Mouse (Mus musculus): ENCODE measurements around the gene Egfr. TPM values are rescaled to one million over a fixed set of nuclear protein-coding genes. Genes with fewer than 3 reads are reported as not detected.
A peak's percentile ranks its signal among the peaks of the same experiment; 100 is the strongest.

Egfr gene
- polyA plus RNA-seq (2016; fragmentation: Nextera tagmentation; extraction: Ambion mirVana) = 2.4 and 3.0 TPM in 2 replicates

DNA sequence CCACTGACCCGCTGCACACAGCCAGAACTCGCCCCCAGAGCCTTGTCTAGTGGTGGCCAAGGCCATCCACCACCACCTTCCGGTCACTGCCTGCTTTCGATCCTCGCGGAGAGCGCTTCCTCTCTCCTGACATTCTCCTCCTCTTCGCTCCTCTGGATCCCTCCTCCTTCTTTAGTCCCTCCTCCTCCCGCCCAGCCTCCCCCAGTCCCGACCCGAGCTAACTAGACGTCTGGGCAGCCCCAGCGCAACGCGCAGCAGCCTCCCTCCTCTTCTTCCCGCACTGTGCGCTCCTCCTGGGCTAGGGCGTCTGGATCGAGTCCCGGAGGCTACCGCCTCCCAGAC is at the start of gene Egfr:
TSS of gene Egfr (plus strand) at position 197 of the 342 bp plus-strand sequence.
- peaks cover 47% of the 10 kb centered on the region for H3K27me3 ChIP-seq (ENCODE audit: low read depth, poor library complexity, severe bottlenecking)
- H3K4me1 ChIP-seq = peaks cover 18% of the 10 kb centered on the region
- H3K36me3 ChIP-seq = no peaks in the 10 kb centered on the region
- DNase-seq (ENCODE audit: low spot score) = no peak
- no peaks in the 10 kb centered on the region for H3K9me3 ChIP-seq (replicated peaks)
- 0% methylated on average over 21 of the region's 21 CpGs for WGBS
- peak within 1 kb of the TSS; percentile 56 for H3K27ac ChIP-seq
- H3K4me3 ChIP-seq = peak within 1 kb of the TSS; percentile 63

DNA sequence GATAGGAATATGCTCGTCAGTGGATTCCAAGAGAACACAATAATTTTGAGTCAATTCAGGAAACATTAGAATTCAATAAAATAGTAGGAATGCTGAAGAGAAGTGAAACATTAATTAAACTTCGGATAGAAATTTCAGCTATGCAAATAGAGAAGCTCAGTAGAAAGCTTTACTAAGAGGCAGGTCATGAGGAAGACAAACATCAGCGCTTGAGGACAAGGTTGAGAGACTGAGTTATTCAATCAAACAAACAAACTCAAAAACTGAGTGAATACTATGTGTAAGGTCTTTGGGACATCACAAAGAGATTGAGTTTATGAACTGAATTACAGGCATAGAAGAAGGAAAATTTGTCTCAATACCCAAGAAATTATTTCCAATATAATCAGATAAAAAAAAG is 48.8 kb upstream of the Egfr start:
- Histone ChIP-seq H3K4me1 (no peaks in the 10 kb centered on the region), H3K36me3 (no peaks in the 10 kb centered on the region), H3K4me3 (no peak overlapping the region), H3K27ac (no peak overlapping the region), H3K27me3 (ENCODE audit: low read depth, poor library complexity, severe bottlenecking) (no peaks in the 10 kb centered on the region), H3K9me3 (replicated peaks) (no peaks in the 10 kb centered on the region)
- no peak for DNase-seq (ENCODE audit: low spot score)
- WGBS = 92% methylated on average over 3 of the region's 3 CpGs

DNA sequence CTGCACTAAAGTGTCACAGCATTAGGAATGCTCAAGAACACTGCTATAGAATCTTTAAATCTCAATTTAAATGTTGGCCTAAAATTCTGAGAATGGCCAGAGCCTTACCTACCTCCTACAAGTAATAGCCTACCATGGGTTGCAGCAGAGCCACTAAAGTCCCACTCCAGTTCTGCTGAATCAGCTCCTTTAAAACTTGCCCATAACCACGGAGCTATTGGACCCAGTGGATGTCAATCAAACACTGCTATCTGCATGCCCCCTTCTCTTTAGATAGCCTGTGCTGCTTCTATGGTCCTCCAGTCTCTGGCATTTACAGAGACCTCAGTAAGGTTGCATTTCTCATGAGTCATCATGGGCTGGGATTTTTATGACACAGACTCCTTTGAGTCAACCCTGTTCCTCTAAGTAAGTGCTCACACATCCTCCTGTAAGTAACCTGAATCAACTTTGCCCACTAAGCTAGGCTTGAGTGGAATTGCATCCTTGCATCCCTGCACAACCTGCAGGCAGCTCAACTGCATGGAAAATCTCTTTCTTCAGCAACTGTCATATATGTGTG is 16.8 kb upstream of the Egfr start:
- Histone ChIP-seq H3K27me3 (ENCODE audit: low read depth, poor library complexity, severe bottlenecking) (no peaks in the 10 kb centered on the region), H3K36me3 (no peaks in the 10 kb centered on the region), H3K4me3 (no peak overlapping the region), H3K9me3 (replicated peaks) (no peaks in the 10 kb centered on the region), H3K27ac (no peak overlapping the region), H3K4me1 (no peaks in the 10 kb centered on the region)
- no peak for DNase-seq (ENCODE audit: low spot score)
- WGBS = 68% methylated on average over 1 of the region's 1 CpGs

DNA sequence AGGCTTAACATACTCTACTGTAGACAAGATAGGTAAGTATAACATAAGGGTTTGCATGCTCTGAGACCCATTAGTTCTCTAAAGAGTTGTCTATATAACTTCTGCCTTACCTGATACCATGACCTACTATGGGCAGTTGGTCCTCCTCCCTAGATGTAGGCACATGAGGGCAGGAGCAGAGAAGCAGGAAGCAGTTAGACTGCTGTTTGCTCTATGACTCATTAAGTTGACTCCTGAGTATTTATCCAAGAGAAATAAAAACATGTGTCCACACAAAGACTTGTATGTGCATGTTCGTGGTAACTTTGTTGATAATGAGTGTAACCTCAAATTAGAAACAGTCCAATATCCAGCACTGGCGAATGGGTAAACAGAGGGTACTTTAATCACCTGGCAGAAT is 14.7 kb upstream of the Egfr start:
- Histone ChIP-seq H3K4me1 (no peaks in the 10 kb centered on the region), H3K9me3 (replicated peaks) (no peaks in the 10 kb centered on the region), H3K36me3 (no peaks in the 10 kb centered on the region), H3K27me3 (ENCODE audit: low read depth, poor library complexity, severe bottlenecking) (no peaks in the 10 kb centered on the region), H3K27ac (no peak overlapping the region), H3K4me3 (no peak overlapping the region)
- WGBS = 80% methylated on average over 2 of the region's 2 CpGs
- no peak for DNase-seq (ENCODE audit: low spot score)

DNA sequence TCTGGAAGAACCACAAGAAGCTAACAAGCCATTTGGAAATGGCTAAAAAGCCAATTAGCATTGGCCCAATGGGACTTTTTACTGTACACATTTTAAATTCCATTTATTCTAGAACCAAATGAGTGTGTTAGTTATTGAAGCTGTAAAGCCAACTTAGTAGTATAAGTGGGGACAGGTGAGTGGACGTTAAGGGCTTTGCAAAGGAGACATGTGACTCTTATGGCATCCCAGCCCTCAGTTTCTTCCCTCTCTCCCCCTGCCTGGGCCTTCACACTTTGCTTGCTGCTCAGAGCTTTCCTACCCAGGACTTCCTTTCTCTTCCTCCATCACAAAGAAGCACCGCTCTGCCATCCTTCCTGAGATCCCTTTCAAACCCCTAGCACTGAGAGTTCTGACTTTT is 13.3 kb upstream of the Egfr start:
- Histone ChIP-seq H3K36me3 (no peaks in the 10 kb centered on the region), H3K27ac (no peak overlapping the region), H3K27me3 (ENCODE audit: low read depth, poor library complexity, severe bottlenecking) (no peaks in the 10 kb centered on the region), H3K4me1 (no peaks in the 10 kb centered on the region), H3K9me3 (replicated peaks) (no peaks in the 10 kb centered on the region), H3K4me3 (no peak overlapping the region)
- no peak for DNase-seq (ENCODE audit: low spot score)
- 71% methylated on average over 2 of the region's 2 CpGs for WGBS

DNA sequence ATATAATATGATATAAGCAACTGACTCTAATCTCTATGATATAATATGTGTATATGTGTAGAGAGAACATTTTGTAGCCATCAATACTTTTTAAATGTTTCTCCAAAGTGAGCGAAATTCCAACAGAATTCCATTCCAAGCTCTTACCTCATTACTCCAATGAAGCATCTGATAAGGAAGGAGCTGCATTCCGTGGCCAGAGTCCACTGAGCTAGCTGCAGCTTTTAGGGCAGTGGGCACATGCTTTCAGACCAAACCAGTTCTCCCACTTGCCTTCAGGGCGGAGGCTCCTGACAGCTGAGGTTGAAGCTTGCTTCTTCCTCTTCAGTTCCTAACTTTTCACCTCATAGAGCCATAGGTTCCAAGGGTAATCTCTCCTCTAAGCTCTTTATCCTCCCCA is 12.8 kb upstream of the Egfr start:
- no peaks in the 10 kb centered on the region for H3K4me1 ChIP-seq
- H3K4me3 ChIP-seq = no peak overlapping the region
- no peaks in the 10 kb centered on the region for H3K27me3 ChIP-seq (ENCODE audit: low read depth, poor library complexity, severe bottlenecking)
- no peaks in the 10 kb centered on the region for H3K36me3 ChIP-seq
- DNase-seq (ENCODE audit: low spot score) = no peak
- 73% methylated on average over 3 of the region's 3 CpGs for WGBS
- H3K27ac ChIP-seq = no peak overlapping the region
- no peaks in the 10 kb centered on the region for H3K9me3 ChIP-seq (replicated peaks)

DNA sequence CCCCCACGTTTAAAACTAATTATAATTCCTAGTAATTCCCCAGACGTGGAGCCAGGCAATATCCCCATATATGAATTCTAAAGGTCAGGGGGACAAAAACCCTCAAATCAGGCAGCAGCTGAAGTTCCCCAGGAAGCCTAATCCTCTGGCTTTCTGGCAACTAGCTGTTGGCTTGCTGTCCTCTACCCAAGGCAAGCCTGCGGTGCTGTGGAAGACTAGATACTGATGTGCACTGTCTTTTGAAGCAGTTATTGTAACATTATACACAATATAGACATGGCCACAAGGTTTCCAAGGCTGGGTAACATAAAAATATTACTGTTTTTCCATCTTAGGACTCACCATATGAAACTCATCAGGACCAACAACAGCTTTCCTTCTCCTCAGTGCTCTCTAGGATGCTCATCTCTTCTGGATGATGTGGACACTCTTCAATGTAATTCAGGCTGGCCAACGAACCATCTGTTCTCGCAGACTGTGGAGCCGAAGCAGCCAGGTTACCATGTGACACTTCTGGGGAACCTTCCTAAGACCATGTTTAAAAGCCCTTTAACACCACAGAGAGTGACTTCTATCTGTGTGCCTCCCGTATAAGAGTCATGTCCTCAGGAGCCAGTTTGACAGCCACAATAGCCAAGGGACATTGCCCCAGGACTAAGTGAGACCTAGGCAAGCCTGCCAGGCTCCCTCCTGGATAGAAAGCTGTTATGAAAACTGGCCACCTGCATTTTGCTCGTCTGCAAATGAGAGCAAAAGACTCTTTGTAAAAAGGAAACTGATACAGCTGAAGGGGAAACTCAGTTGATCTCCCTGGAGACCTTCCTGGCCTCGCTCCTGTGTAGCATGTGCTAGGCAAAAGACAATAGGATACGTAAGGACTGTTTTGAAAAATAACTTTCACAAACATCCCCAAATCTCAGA is 11.1 kb upstream of the Egfr start:
- WGBS = 79% methylated on average over 10 of the region's 10 CpGs
- H3K27me3 ChIP-seq (ENCODE audit: low read depth, poor library complexity, severe bottlenecking) = no peaks in the 10 kb centered on the region
- H3K4me1 ChIP-seq = no peaks in the 10 kb centered on the region
- no peaks in the 10 kb centered on the region for H3K9me3 ChIP-seq (replicated peaks)
- H3K4me3 ChIP-seq = no peak overlapping the region
- no peaks in the 10 kb centered on the region for H3K36me3 ChIP-seq
- DNase-seq (ENCODE audit: low spot score) = no peak
- H3K27ac ChIP-seq = no peak overlapping the region

DNA sequence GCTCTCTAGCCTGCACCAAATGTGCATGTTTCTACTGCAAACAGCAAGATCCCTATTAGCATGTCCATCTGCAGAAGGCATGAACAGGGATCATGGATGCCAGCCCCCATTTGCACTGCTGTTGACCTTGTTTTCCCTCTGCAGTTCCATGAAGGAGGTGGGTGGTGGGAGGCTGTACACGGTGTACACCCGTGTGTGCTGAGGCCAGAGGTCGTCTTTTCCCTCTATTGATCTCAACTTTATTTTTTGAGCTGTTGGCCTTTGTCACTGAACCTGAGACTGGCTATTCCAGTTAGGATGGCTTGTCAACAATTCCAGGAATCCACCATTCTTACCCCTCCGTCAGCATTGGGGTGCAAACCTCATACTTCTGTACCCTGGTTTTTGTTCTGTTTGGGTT is 9.8 kb upstream of the Egfr start:
- Histone ChIP-seq H3K27ac (no peak overlapping the region), H3K4me1 (no peaks in the 10 kb centered on the region), H3K4me3 (no peak overlapping the region), H3K27me3 (ENCODE audit: low read depth, poor library complexity, severe bottlenecking) (no peaks in the 10 kb centered on the region), H3K36me3 (no peaks in the 10 kb centered on the region), H3K9me3 (replicated peaks) (no peaks in the 10 kb centered on the region)
- 85% methylated on average over 4 of the region's 4 CpGs for WGBS
- DNase-seq (ENCODE audit: low spot score) = no peak

DNA sequence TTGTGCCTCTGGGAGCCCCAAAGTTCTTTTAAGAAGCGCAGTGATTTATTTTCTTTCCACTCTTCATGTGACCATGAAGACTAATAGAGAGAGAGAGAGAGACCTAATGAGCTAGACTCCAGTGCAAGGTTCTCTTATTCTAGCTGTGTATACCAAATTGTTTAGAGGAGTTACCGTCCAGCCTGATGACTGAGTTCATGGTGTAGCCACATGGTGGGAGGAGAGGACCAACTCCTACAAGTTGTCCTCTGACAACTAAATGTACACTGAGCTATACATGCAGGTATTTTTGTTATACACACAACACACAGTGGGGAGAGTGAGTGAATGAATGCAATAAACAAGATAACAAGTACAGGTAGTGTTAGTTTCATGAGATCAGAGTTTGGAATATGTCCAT is 9.2 kb upstream of the Egfr start:
- Histone ChIP-seq H3K4me3 (no peak overlapping the region), H3K27me3 (ENCODE audit: low read depth, poor library complexity, severe bottlenecking) (no peaks in the 10 kb centered on the region), H3K36me3 (no peaks in the 10 kb centered on the region), H3K27ac (no peak overlapping the region), H3K9me3 (replicated peaks) (no peaks in the 10 kb centered on the region), H3K4me1 (no peaks in the 10 kb centered on the region)
- no peak for DNase-seq (ENCODE audit: low spot score)
- WGBS = 85% methylated on average over 2 of the region's 2 CpGs

DNA sequence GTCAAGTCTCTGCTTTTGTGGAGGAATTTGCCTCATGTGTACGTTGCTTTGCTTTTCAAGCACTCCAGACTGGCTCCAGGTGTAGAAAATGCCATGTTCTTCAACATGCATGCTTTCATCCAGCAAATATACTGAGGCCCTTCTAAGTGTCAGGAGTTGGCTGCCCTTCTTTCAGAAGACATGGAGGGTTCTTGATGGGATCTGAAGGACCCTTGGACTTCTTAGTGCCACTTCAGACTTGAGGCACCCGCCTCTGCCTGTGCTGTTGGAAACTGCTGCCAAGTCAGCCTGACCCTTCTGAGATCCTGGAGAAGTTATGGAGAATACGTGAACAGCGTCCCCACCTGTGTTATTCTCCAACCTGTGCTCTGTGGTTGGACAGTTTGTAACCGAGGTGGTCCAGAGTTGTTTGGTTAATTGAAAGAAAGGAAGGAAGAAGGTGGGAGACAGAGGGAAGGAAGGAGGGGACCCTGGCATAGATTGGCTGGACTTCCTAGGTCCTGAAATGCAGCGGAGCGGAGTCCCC is 483 bp upstream of the Egfr start:
- H3K9me3 ChIP-seq (replicated peaks) = no peaks in the 10 kb centered on the region
- H3K27me3 ChIP-seq (ENCODE audit: low read depth, poor library complexity, severe bottlenecking) = peaks cover 47% of the 10 kb centered on the region
- 33% methylated on average over 7 of the region's 7 CpGs for WGBS
- peaks cover 18% of the 10 kb centered on the region for H3K4me1 ChIP-seq
- peak overlapping the region; percentile 63 for H3K4me3 ChIP-seq
- no peak for DNase-seq (ENCODE audit: low spot score)
- H3K36me3 ChIP-seq = no peaks in the 10 kb centered on the region
- H3K27ac ChIP-seq = no peak overlapping the region

DNA sequence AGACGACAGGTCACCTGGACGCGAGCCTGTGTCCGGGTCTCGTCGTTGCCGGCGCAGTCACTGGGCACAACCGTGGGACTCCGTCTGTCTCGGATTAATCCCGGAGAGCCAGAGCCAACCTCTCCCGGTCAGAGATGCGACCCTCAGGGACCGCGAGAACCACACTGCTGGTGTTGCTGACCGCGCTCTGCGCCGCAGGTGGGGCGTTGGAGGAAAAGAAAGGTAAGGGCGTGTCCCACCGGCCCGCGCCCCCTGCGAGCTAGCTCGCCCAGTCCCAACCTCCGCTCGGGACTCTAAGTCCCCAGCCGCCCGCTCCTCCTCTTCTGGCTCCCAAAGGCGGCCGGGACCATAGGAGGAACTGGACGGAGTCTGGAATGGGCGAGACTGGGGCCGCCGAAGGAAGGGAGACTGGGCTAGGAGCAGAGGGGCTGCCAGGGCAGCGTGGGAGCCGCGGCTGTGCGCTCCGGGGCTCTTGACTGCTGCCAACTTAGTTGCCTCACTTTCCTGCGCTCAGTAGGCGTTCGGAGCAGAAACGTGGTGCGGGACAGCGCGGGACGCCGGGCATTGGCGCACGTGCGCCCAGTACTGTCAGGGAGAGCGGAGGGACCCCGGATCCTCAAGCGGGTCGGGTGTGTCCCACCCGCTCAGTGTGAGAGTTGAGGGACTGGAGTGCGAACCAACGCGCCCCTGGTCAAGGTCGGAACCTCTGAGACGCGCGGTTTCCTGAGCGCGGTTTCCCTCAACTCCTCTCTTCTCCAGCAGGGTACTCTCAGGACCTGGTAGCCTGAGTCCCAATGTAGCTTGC is 548 bp downstream of the Egfr start:
- Histone ChIP-seq H3K36me3 (no peaks in the 10 kb centered on the region), H3K9me3 (replicated peaks) (no peaks in the 10 kb centered on the region), H3K4me1 (peaks cover 18% of the 10 kb centered on the region), H3K4me3 (peak overlapping the region; percentile 63), H3K27me3 (ENCODE audit: low read depth, poor library complexity, severe bottlenecking) (peaks cover 47% of the 10 kb centered on the region), H3K27ac (peak overlapping the region; percentile 56)
- WGBS = under 1% methylated on average over 68 of the region's 68 CpGs
- DNase-seq (ENCODE audit: low spot score) = peak; percentile 63

DNA sequence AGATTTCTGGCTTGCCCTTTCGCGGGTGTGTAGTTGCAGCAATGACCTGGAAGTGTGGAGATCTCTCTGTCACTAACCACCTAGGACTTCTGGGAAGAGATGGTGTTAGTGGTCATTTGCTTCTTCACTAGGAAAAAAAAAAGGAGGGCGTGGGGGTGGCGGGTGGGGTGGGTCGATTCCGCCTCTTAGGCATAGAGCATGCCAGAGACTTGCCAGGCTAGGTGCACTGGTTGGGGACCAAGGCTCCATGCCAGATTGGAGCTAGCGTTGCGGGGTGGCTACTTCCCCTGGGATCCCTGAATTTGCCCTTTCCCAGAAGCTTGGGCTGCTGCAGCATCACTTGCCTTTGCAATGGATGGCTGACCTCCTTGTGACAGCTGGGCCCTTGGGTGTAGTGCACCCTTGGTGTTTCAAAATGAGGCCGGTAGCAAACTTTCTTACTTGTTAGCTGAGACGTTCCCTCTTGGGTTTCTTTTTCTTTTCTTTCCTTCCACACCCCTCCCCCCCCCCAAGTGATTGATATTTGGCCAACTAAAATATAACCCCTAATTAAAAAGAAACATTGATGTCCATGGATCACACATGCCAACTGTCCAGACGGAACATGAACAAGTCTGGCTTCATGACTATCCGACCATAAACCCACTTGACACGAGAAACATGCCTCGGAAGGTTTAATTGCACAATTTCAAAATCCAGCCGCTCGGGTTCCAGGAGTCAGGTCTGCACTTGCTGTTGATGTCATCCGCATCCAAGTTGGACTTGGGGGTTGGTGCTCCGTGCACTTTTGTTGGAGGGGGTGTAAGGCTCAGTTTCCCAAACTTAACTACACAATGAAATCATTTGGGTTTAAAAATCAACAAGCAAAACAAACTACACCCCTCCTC is 1.4 kb downstream of the Egfr start:
- DNase-seq (ENCODE audit: low spot score) = peak; percentile 31
- 39% methylated on average over 18 of the region's 18 CpGs for WGBS
- Histone ChIP-seq H3K9me3 (replicated peaks) (no peaks in the 10 kb centered on the region), H3K4me3 (peak overlapping the region; percentile 63), H3K27me3 (ENCODE audit: low read depth, poor library complexity, severe bottlenecking) (peaks cover 47% of the 10 kb centered on the region), H3K27ac (no peak overlapping the region), H3K4me1 (peaks cover 18% of the 10 kb centered on the region), H3K36me3 (no peaks in the 10 kb centered on the region)
